24 mouse cellular contexts compared by ENCODE assay signal in the genomic region with DNA sequence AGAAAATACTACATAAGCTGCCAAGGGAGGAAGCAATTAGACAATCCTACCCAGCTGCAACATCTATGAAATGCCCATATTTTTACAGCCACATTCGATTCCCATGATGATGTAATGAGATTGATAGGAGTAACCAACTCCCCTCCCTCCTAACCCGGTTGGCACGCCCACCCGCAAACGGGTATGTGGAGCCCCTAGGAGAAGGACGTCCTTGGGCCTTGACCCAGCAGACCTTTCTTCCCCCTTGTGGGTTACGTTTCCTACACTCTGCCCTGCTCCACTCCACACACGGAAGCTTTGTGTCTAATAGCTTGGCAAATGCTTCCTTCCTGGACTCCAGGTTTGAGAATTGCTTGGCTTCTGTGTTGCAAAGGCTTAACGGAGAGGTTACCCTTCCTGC. TPM values are rescaled to one million over a fixed set of nuclear protein-coding genes. Genes with fewer than 3 reads are reported as not detected.
DNase-seq lines count a peak whose midpoint lies in the region; ATAC-seq and TF ChIP-seq lines count a peak whose summit lies in the region.
"Not testable (repeated sequence)": the region's sequence is repeated elsewhere in the genome, so short reads cannot be mapped to it uniquely, and the experiment has no call there.
"Had no signal": no experiment of that assay in that cellular context is flagged by ENCODE, and none has a peak within 500 bp of the region (broad histone marks: within the 10 kb centered on the region; RNA-seq: fewer than 3 reads in every experiment).

No protein-coding gene starts in this region.

- DNase-seq in embryonic facial prominence, embryonic 11.5 days (ENCODE audit: low spot score) = peak; percentile 0
- peak; percentile 31 for DNase-seq in gonadal fat pad, adult 2 months (ENCODE audit: low read depth)
- not testable (repeated sequence) for DNase-seq in limb, embryonic 14.5 days (ENCODE audit: low spot score)

- H3K9ac ChIP-seq in embryonic facial prominence, embryonic 11.5 days (replicated peaks; ENCODE audit: low read length); limb, embryonic 14.5 days (ENCODE audit: low read depth, low read length, severe bottlenecking): not testable (repeated sequence)

- not testable (repeated sequence) for H3K4me3 ChIP-seq in embryonic facial prominence, embryonic 11.5 days (ENCODE audit: low read depth, low read length); limb, embryonic 14.5 days (replicated peaks; ENCODE audit: low read length); myocyte

- not testable (repeated sequence) for H3K4me2 ChIP-seq in embryonic facial prominence, embryonic 11.5 days (ENCODE audit: low read depth, low read length); limb, embryonic 14.5 days (replicated peaks; ENCODE audit: low read depth, low read length, severe bottlenecking)
- peak overlapping the region; percentile 58 for H3K4me2 ChIP-seq in myocyte (ENCODE audit: low read depth)

- ATAC-seq in embryonic facial prominence, embryonic 11.5 days (replicated peaks; ENCODE audit: insufficient number of reproducible peaks, low FRiP score, low TSS enrichment, low read depth) = not testable (repeated sequence)
- ATAC-seq in hematopoietic stem cell, adult 5-6 weeks (replicated peaks in 1 of 2; ENCODE audit: insufficient read depth in 1 of 2, low FRiP score in 2 of 2, low TSS enrichment in 1 of 2, low read depth in 1 of 2, poor library complexity in 2 of 2, severe bottlenecking in 2 of 2) = peak; percentile 76 to 80
- ATAC-seq in limb, embryonic 14.5 days (ENCODE audit: low FRiP score, low read depth) = peak; percentile 26; the same call in 1 of the 2 replicates
- peak; percentile 53 for ATAC-seq in megakaryocyte, adult 5-6 weeks (ENCODE audit: poor library complexity, severe bottlenecking)

- H3K4me1 ChIP-seq in embryonic facial prominence, embryonic 11.5 days (ENCODE audit: control insufficient read depth, insufficient read depth, low read length); limb, embryonic 14.5 days (ENCODE audit: control insufficient read depth, insufficient read depth, low read length): not testable (repeated sequence)

- not testable (repeated sequence) for H3ac ChIP-seq in myocyte (ENCODE audit: control insufficient read depth, insufficient read length)

- not testable (repeated sequence) for H3K27me3 ChIP-seq in embryonic facial prominence, embryonic 11.5 days (ENCODE audit: control insufficient read depth, insufficient read depth, low read length); limb, embryonic 14.5 days (ENCODE audit: control insufficient read depth, insufficient read depth, low read length); myocyte (ENCODE audit: control insufficient read depth, insufficient read depth, insufficient read length)

- not testable (repeated sequence) for H3K27ac ChIP-seq in embryonic facial prominence, embryonic 11.5 days (replicated peaks; ENCODE audit: low read depth, low read length); limb, embryonic 14.5 days (replicated peaks; ENCODE audit: low read depth, low read length)

- TF ChIP-seq POLR2A in limb, embryonic 14.5 days (IDR thresholded peaks at IDR 0.05; ENCODE audit: borderline replicate concordance, extremely low read depth, insufficient read depth, insufficient read length); myocyte (IDR thresholded peaks at IDR 0.05; ENCODE audit: insufficient read length, low read depth): not testable (repeated sequence)

- 57% methylated on average over 4 of the region's 9 CpGs for WGBS in embryonic facial prominence, embryonic 11.5 days
- WGBS in limb, embryonic 14.5 days = 50% methylated on average over 4 of the region's 9 CpGs

- H3K9me3 ChIP-seq in embryonic facial prominence, embryonic 11.5 days (replicated peaks; ENCODE audit: control insufficient read depth, low read length); limb, embryonic 14.5 days (ENCODE audit: control insufficient read depth, low read length): not testable (repeated sequence)

- H3K36me3 ChIP-seq in embryonic facial prominence, embryonic 11.5 days (replicated peaks; ENCODE audit: control insufficient read depth, insufficient read depth, low read depth, low read length); limb, embryonic 14.5 days (ENCODE audit: control insufficient read depth, insufficient read depth, low read length); myocyte (ENCODE audit: control insufficient read depth, insufficient read depth): not testable (repeated sequence)

- H3K79me2 ChIP-seq in myocyte (ENCODE audit: control insufficient read depth, insufficient read depth) = not testable (repeated sequence)

RNA-seq across cellular contexts. Expression of a gene that starts 15.5 kb away (rescaled TPM):
- polyA plus RNA-seq in embryonic facial prominence, embryonic 11.5 days (2014; fragmentation: Nextera tagmentation; extraction: Ambion mirVana) = not detected in 2 replicates
- not detected in 2 replicates for polyA plus RNA-seq in gonadal fat pad, adult 2 months (2012; rRNA removed)
- not detected in 2 replicates for total RNA-seq in hematopoietic stem cell, adult 5-6 weeks (2017)
- not detected in 2 replicates for polyA plus RNA-seq in limb, embryonic 14.5 days (2012; rRNA removed)
- polyA plus RNA-seq in limb, embryonic 14.5 days (2014; fragmentation: Nextera tagmentation; extraction: Ambion mirVana) = not detected in 2 replicates
- 0.75 and 0.91 TPM in 2 replicates for total RNA-seq in megakaryocyte, adult 5-6 weeks (2015)
- total RNA-seq in megakaryocyte, adult 5-6 weeks (2017) = 0.44 and 1.9 TPM in 2 replicates
- not detected for polyA plus RNA-seq in myocyte (2012; fragmentation: generic; extraction: Trizol)
- total RNA-seq: adrenal gland, adult 8-10 months; adrenal gland, postnatal 25 days; ES-E14; gastrocnemius, adult 18-20 months; gastrocnemius, postnatal 10 days; gastrocnemius, postnatal 36 days; heart, adult 2 months; heart, postnatal 14 days; heart, postnatal 4 days had no signal
- polyA plus RNA-seq: activated CD4-positive, CD25-positive, alpha-beta regulatory T cell, adult 4 months; brain, embryonic 14.5 days; embryonic facial prominence, embryonic 12.5 days; erythroblast, embryonic 14.5 days; forebrain, embryonic 10.5 days; heart, adult 2 months; heart, embryonic 10.5 days; heart, embryonic 13.5 days; hindbrain, embryonic 12.5 days; intestine, embryonic 14.5 days had no signal

RNA-seq across cellular contexts. Expression of a gene that starts 31.2 kb away (rescaled TPM):
- polyA plus RNA-seq in embryonic facial prominence, embryonic 11.5 days (2014; fragmentation: Nextera tagmentation; extraction: Ambion mirVana) = 0.24 TPM in 1 of 2 replicates, not detected in the other
- 1.2 TPM in 1 of 2 replicates, not detected in the other for polyA plus RNA-seq in gonadal fat pad, adult 2 months (2012; rRNA removed)
- total RNA-seq in hematopoietic stem cell, adult 5-6 weeks (2017) = not detected in 2 replicates
- 0.19 and 0.39 TPM in 2 replicates for polyA plus RNA-seq in limb, embryonic 14.5 days (2012; rRNA removed)
- 0.11 and 0.18 TPM in 2 replicates for polyA plus RNA-seq in limb, embryonic 14.5 days (2014; fragmentation: Nextera tagmentation; extraction: Ambion mirVana)
- total RNA-seq in megakaryocyte, adult 5-6 weeks (2015) = not detected in 2 replicates
- not detected in 2 replicates for total RNA-seq in megakaryocyte, adult 5-6 weeks (2017)
- polyA plus RNA-seq in myocyte (2012; fragmentation: generic; extraction: Trizol) = not detected
- total RNA-seq: gastrocnemius, postnatal 10 days; gastrocnemius, postnatal 36 days; heart, adult 2 months; heart, postnatal 14 days; heart, postnatal 4 days had no signal
- polyA plus RNA-seq: erythroblast, embryonic 14.5 days; forebrain, embryonic 10.5 days; heart, adult 2 months had no signal

RNA-seq across cellular contexts. Expression of a gene that starts 39.5 kb away (rescaled TPM):
- polyA plus RNA-seq in embryonic facial prominence, embryonic 11.5 days (2014; fragmentation: Nextera tagmentation; extraction: Ambion mirVana) = 148 and 153 TPM in 2 replicates
- 171 and 198 TPM in 2 replicates for polyA plus RNA-seq in gonadal fat pad, adult 2 months (2012; rRNA removed)
- 439 and 500 TPM in 2 replicates for total RNA-seq in hematopoietic stem cell, adult 5-6 weeks (2017)
- polyA plus RNA-seq in limb, embryonic 14.5 days (2012; rRNA removed) = 78.6 and 137 TPM in 2 replicates
- 169 and 189 TPM in 2 replicates for polyA plus RNA-seq in limb, embryonic 14.5 days (2014; fragmentation: Nextera tagmentation; extraction: Ambion mirVana)
- total RNA-seq in megakaryocyte, adult 5-6 weeks (2015) = 537 and 608 TPM in 2 replicates
- 516 and 643 TPM in 2 replicates for total RNA-seq in megakaryocyte, adult 5-6 weeks (2017)
- 194 TPM for polyA plus RNA-seq in myocyte (2012; fragmentation: generic; extraction: Trizol)

RNA-seq across cellular contexts. Expression of a gene that starts 48.9 kb away (rescaled TPM):
- 63.1 and 70.3 TPM in 2 replicates for polyA plus RNA-seq in embryonic facial prominence, embryonic 11.5 days (2014; fragmentation: Nextera tagmentation; extraction: Ambion mirVana)
- 17.6 and 21.7 TPM in 2 replicates for polyA plus RNA-seq in gonadal fat pad, adult 2 months (2012; rRNA removed)
- total RNA-seq in hematopoietic stem cell, adult 5-6 weeks (2017) = 53.8 and 57.4 TPM in 2 replicates
- polyA plus RNA-seq in limb, embryonic 14.5 days (2012; rRNA removed) = 52.7 and 53.0 TPM in 2 replicates
- 52.3 and 59.7 TPM in 2 replicates for polyA plus RNA-seq in limb, embryonic 14.5 days (2014; fragmentation: Nextera tagmentation; extraction: Ambion mirVana)
- total RNA-seq in megakaryocyte, adult 5-6 weeks (2015) = 31.4 and 37.1 TPM in 2 replicates
- total RNA-seq in megakaryocyte, adult 5-6 weeks (2017) = 31.0 and 31.2 TPM in 2 replicates
- 12.2 TPM for polyA plus RNA-seq in myocyte (2012; fragmentation: generic; extraction: Trizol)
